Mouse (Mus musculus) embryonic facial prominence, embryonic 15.5 days (tissue): ENCODE data around the gene Dus2. TPM values are rescaled to one million over a fixed set of nuclear protein-coding genes. Genes with fewer than 3 reads are reported as not detected.
"Not testable (repeated sequence)": the region's sequence is repeated elsewhere in the genome, so short reads cannot be mapped to it uniquely, and the experiment has no call there.

Experiments
- ATAC-seq: fragments of 200-750 bp; cut with Nextera tagmentation; 2 replicates; pipeline ENCODE4 v1.8.0; 2017; ENCODE audit warnings: low read depth, moderate TSS enrichment; ENCODE audit not compliant: insufficient number of reproducible peaks, low FRiP score, low TSS enrichment
- H3K27ac ChIP-seq: fragments of 300-500 bp; sonication (generic); replicated peaks from 2 replicates; pipeline ENCODE4 v1.5.1; 2015; ENCODE audit warnings: mild to moderate bottlenecking, inconsistent platforms
- H3K27me3 ChIP-seq: fragments of 300-500 bp; sonication (generic); 2 replicates; pipeline ENCODE4 v1.6.1; 2015; ENCODE audit warnings: inconsistent platforms
- H3K36me3 ChIP-seq: fragments of 300-500 bp; sonication (generic); 2 replicates; pipeline ENCODE4 v1.6.1; 2015; ENCODE audit warnings: mild to moderate bottlenecking, inconsistent platforms
- H3K4me1 ChIP-seq: fragments of 300-500 bp; sonication (generic); 2 replicates; pipeline ENCODE4 v1.6.1; 2015; ENCODE audit warnings: inconsistent platforms
- H3K4me2 ChIP-seq: fragments of 300-500 bp; sonication (generic); replicated peaks from 2 replicates; pipeline ENCODE4 v1.6.1; 2015; ENCODE audit warnings: mild to moderate bottlenecking, inconsistent platforms
- H3K4me3 ChIP-seq: fragments of 300-500 bp; sonication (generic); replicated peaks from 2 replicates; pipeline ENCODE4 v1.5.1; 2015; ENCODE audit warnings: mild to moderate bottlenecking, inconsistent platforms
- H3K9ac ChIP-seq: fragments of 300-500 bp; sonication (generic); 2 replicates; pipeline ENCODE4 v1.6.1; 2015; ENCODE audit warnings: inconsistent platforms
- H3K9me3 ChIP-seq: fragments of 300-500 bp; sonication (generic); replicated peaks from 2 replicates; pipeline ENCODE4 v1.6.1; 2016; ENCODE audit warnings: inconsistent platforms
- WGBS: fragments of 180-500 bp; shearing (Covaris S2); methylation state at CpG from one replicate; pipeline ENCODE4 v1.1.7; 2015; 5-methylcytosine and 5-hydroxymethylcytosine counted together
- polyA plus RNA-seq: library from polyadenylated mRNA; unstranded; fragments of >200 nt; fragmentation: Nextera tagmentation; extraction: Ambion mirVana; gene quantifications from 2 replicates; pipeline ENCODE4 v1.2.1, GENCODE M21; 2015

Dus2 gene
- polyA plus RNA-seq, 1 experiment from 2014 or later = 26.0 TPM

- H3K27me3 ChIP-seq = no peaks in the 10 kb centered on the region
- peaks cover 44% of the 10 kb centered on the region for H3K4me1 ChIP-seq
- WGBS = 45% methylated on average over 12 of the region's 12 CpGs
- peak overlapping the region; percentile 58 for H3K4me2 ChIP-seq
- no peaks in the 10 kb centered on the region for H3K9me3 ChIP-seq
- ATAC-seq = no peak
- H3K9ac ChIP-seq = peak overlapping the region; percentile 75
- peak overlapping the region; percentile 93 for H3K27ac ChIP-seq
- peak overlapping the region; percentile 66 for H3K4me3 ChIP-seq
- H3K36me3 ChIP-seq = peaks cover 8% of the 10 kb centered on the region
Observed at GRCm38 (mm10) chr8:105964506-105965265, 26.5 kb upstream of the Dus2 start.

- peak overlapping the region; percentile 58 for H3K4me2 ChIP-seq
- peak overlapping the region; percentile 93 for H3K27ac ChIP-seq
- no peaks in the 10 kb centered on the region for H3K9me3 ChIP-seq
- H3K27me3 ChIP-seq = no peaks in the 10 kb centered on the region
- H3K9ac ChIP-seq = peak overlapping the region; percentile 75
- H3K4me1 ChIP-seq = peaks cover 37% of the 10 kb centered on the region
- under 1% methylated on average over 37 of the region's 40 CpGs for WGBS
- H3K4me3 ChIP-seq = peak overlapping the region; percentile 66
- ATAC-seq = peak; percentile 71
- H3K36me3 ChIP-seq = 0 out of 2 replicates have a peak, but pooled peaks cover 1% of the 10 kb centered on the region
Observed at GRCm38 (mm10) chr8:105965266-105965904, 25.8 kb upstream of the Dus2 start.

- peak within 1 kb of the TSS; percentile 58 for H3K4me2 ChIP-seq
- peak within 1 kb of the TSS; percentile 66 for H3K4me3 ChIP-seq
- no peaks in the 10 kb centered on the region for H3K9me3 ChIP-seq
- H3K36me3 ChIP-seq = no peaks in the 10 kb centered on the region
- peak within 1 kb of the TSS; percentile 93 for H3K27ac ChIP-seq
- H3K9ac ChIP-seq = peak within 1 kb of the TSS; percentile 75
- peaks cover 37% of the 10 kb centered on the region for H3K4me1 ChIP-seq
- ATAC-seq = peak; percentile 96
- no peaks in the 10 kb centered on the region for H3K27me3 ChIP-seq
- WGBS = under 1% methylated on average over 42 of the region's 47 CpGs
Observed at GRCm38 (mm10) chr8:105965905-105966341, 25.2 kb upstream of the Dus2 start, which contains the start of gene Slc12a4. Gene Slc12a4 (minus strand): TSS chr8:105966097.

GRCm38 (mm10) chr8:105966692-105967311, 24.3 kb upstream of the Dus2 start:
- WGBS = 8% methylated on average over 19 of the region's 19 CpGs
- peaks cover 33% of the 10 kb centered on the region for H3K4me1 ChIP-seq
- H3K9ac ChIP-seq = no peak overlapping the region
- no peaks in the 10 kb centered on the region for H3K36me3 ChIP-seq
- no peak; the same call in 1 of the 2 replicates for ATAC-seq
- peak overlapping the region; percentile 66 for H3K4me3 ChIP-seq
- peak overlapping the region; percentile 58 for H3K27ac ChIP-seq
- no peaks in the 10 kb centered on the region for H3K9me3 ChIP-seq
- no peaks in the 10 kb centered on the region for H3K27me3 ChIP-seq
- peak overlapping the region; percentile 58 for H3K4me2 ChIP-seq

- H3K27ac ChIP-seq = no peak overlapping the region
- WGBS = 78% methylated on average over 1 of the region's 1 CpGs
- no peak overlapping the region for H3K9ac ChIP-seq
- no peaks in the 10 kb centered on the region for H3K9me3 ChIP-seq
- H3K4me1 ChIP-seq = peaks cover 19% of the 10 kb centered on the region
- no peaks in the 10 kb centered on the region for H3K27me3 ChIP-seq
- H3K4me3 ChIP-seq = no peak overlapping the region
- ATAC-seq = no peak
- no peak overlapping the region for H3K4me2 ChIP-seq
- no peaks in the 10 kb centered on the region for H3K36me3 ChIP-seq
Observed at GRCm38 (mm10) chr8:105969367-105969766, 21.8 kb upstream of the Dus2 start.

- H3K9ac ChIP-seq = no peak overlapping the region
- ATAC-seq = no peak
- H3K27ac ChIP-seq = no peak overlapping the region
- peaks cover 10% of the 10 kb centered on the region for H3K4me1 ChIP-seq
- no peaks in the 10 kb centered on the region for H3K36me3 ChIP-seq
- no peaks in the 10 kb centered on the region for H3K9me3 ChIP-seq
- H3K27me3 ChIP-seq = no peaks in the 10 kb centered on the region
- no peak overlapping the region for H3K4me2 ChIP-seq
- H3K4me3 ChIP-seq = no peak overlapping the region
- 74% methylated on average over 8 of the region's 8 CpGs for WGBS
Observed at GRCm38 (mm10) chr8:105971019-105971720, 20.0 kb upstream of the Dus2 start.

GRCm38 (mm10) chr8:105975363-105975762, 15.8 kb upstream of the Dus2 start:
- Histone ChIP-seq H3K4me1 (no peaks in the 10 kb centered on the region), H3K27ac (no peak overlapping the region), H3K4me3 (no peak overlapping the region), H3K9me3 (no peaks in the 10 kb centered on the region), H3K9ac (no peak overlapping the region), H3K27me3 (no peaks in the 10 kb centered on the region), H3K4me2 (no peak overlapping the region), H3K36me3 (no peaks in the 10 kb centered on the region)
- WGBS = 46% methylated on average over 7 of the region's 7 CpGs
- no peak for ATAC-seq

GRCm38 (mm10) chr8:105979325-105979724, 11.8 kb upstream of the Dus2 start, which contains the start of gene Dpep3:
Gene Dpep3 (minus strand): TSS chr8:105979429.
- H3K9me3 ChIP-seq = no peaks in the 10 kb centered on the region
- no peaks in the 10 kb centered on the region for H3K36me3 ChIP-seq
- no peak within 1 kb of the TSS for H3K9ac ChIP-seq
- H3K4me3 ChIP-seq = no peak within 1 kb of the TSS
- H3K4me2 ChIP-seq = no peak within 1 kb of the TSS
- no peak for ATAC-seq
- WGBS = 87% methylated on average over 15 of the region's 15 CpGs
- H3K27me3 ChIP-seq = no peaks in the 10 kb centered on the region
- H3K27ac ChIP-seq = no peak within 1 kb of the TSS
- H3K4me1 ChIP-seq = no peaks in the 10 kb centered on the region

GRCm38 (mm10) chr8:105981146-105981545, 10.0 kb upstream of the Dus2 start:
- Histone ChIP-seq H3K4me3 (no peak overlapping the region), H3K36me3 (no peaks in the 10 kb centered on the region), H3K4me2 (no peak overlapping the region), H3K9ac (no peak overlapping the region), H3K4me1 (no peaks in the 10 kb centered on the region), H3K9me3 (no peaks in the 10 kb centered on the region), H3K27me3 (no peaks in the 10 kb centered on the region), H3K27ac (no peak overlapping the region)
- ATAC-seq = no peak
- 100% methylated on average over 1 of the region's 1 CpGs for WGBS

- 81% methylated on average over 11 of the region's 11 CpGs for WGBS
- not testable (repeated sequence) for H3K4me2 ChIP-seq, H3K4me1 ChIP-seq
Observed at GRCm38 (mm10) chr8:105983406-105983805, 7.7 kb upstream of the Dus2 start.

GRCm38 (mm10) chr8:105988546-105988945, 2.6 kb upstream of the Dus2 start:
- Histone ChIP-seq H3K9ac (no peak overlapping the region), H3K4me2 (no peak overlapping the region), H3K9me3 (no peaks in the 10 kb centered on the region), H3K27ac (no peak overlapping the region), H3K4me1 (0 out of 2 replicates have a peak, but pooled peaks cover 4% of the 10 kb centered on the region), H3K27me3 (no peaks in the 10 kb centered on the region), H3K4me3 (no peak overlapping the region), H3K36me3 (no peaks in the 10 kb centered on the region)
- no peak for ATAC-seq
- WGBS = 84% methylated on average over 11 of the region's 11 CpGs

More at GRCm38 (mm10) chr8:105983406-105983805, 7.7 kb upstream of the Dus2 start:
- not testable (repeated sequence) for H3K9me3 ChIP-seq, H3K4me3 ChIP-seq, H3K9ac ChIP-seq, H3K27ac ChIP-seq, H3K36me3 ChIP-seq, H3K27me3 ChIP-seq, ATAC-seq
